Mouse (Mus musculus): ENCODE measurements around the gene Rnf8.

Gene Rnf8

DNA sequence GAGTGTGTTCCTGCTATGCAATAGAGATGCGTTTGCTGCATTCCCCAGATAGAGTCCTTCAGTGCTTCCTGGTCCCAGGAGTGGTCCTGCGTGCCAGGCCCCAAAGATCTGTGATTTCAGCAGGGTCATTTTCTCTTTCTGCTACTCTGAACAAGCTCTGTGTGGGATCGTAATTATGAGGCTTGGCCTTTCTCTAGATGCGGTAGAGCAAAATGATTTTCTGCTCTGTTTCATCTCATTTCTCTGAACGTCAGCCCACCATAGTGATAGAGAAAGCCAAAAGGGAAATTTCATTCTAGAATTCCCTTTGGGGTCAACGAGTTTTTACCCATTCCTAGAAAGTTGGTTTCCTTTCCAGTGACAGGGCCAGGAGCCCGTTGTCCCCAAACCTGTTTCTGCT is 67.7 kb downstream of the Rnf8 start:
- no peak for DNase-seq

DNA sequence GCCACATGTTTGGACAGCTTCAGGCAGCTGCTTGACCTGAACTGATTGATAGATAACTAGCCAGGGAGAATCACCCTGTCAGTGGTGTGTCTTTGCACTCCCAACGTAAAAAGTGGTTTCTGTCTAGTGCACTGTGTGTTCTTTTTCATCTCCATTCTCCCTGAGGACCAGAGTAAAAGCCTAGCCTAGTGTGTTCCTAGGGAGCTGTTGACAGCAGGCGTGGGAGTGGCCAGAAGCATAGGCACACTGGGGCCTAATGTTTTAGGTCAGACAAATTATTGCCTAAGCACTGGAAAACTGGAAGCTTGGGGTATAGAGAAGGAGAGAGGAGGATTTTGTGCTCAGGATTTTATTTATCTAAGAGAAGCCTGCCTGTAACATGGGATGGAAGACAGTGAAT is 68.5 kb downstream of the Rnf8 start:
- DNase-seq = no peak

DNA sequence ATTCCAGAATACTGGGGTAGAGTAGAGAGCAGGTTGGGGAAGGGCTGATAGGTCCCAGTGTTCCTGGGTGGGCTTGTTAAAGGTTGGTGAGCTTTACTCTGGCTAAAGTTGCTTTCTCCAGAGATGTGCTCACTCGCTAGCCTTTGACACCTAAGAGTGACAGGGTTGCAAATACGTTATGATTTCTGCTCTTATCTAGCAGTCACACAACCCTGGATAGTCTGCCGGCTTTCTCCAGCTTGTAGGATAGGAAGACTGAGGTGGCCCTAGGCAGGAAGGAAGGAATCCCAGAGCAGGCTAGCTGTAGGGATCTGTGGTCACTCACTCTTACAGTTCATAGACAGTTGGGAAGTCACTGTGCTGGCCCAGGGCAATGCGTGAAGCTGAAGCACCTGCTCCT is 69.7 kb downstream of the Rnf8 start:
- no peak for DNase-seq

DNA sequence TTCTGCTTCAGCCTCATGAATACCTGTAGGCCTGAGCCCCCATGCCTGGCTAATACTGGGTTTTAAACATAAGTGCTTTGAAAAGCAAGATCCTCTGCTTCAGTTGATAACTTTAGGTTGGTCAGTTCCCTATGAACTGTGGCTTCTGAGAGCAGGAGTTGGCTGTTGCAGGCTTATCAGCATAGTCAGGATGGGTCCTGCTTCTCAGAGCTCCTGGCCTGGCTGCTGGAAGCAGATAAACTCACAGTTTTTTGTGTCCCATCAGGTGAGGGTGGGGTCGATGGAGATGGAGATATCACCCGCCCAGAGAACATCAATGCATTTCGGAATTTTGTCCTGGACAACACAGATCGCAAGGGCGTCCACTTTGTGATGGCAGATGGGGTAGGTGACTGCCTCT is 72.2 kb downstream of the Rnf8 start:
- no peak for DNase-seq

- peak; percentile 40 to 54 for DNase-seq
Observed at GRCm38 (mm10) chr17:29687373-29687772, 72.8 kb downstream of the Rnf8 start.

- peak; percentile 89 to 91 for DNase-seq
Observed at GRCm38 (mm10) chr17:29688610-29689009, 74.0 kb downstream of the Rnf8 start.

GRCm38 (mm10) chr17:29690257-29690656 is 75.7 kb downstream of the Rnf8 start:
- DNase-seq = no peak

GRCm38 (mm10) chr17:29692827-29693226 is 78.2 kb downstream of the Rnf8 start:
- DNase-seq = no peak

DNA sequence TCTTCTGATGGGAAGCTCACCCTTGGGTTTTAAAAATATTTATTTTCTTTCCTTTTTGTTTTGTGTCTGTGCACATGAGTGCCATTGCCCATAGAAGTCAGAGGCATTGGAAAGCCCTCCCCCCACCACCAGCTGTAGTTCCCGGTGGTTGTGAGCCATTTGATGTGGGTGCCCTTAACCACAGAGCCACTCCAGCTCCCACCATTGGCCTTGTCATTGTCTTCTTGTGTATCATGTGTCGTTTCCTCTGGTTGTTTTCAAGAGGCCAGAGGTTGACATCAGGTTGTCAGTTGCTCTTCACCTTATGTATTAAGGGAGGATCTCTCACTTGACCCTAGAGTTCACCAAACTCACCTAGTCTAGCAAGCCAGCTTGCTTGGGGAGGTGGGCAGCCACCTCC is 79.0 kb downstream of the Rnf8 start:
- DNase-seq = no peak

DNA sequence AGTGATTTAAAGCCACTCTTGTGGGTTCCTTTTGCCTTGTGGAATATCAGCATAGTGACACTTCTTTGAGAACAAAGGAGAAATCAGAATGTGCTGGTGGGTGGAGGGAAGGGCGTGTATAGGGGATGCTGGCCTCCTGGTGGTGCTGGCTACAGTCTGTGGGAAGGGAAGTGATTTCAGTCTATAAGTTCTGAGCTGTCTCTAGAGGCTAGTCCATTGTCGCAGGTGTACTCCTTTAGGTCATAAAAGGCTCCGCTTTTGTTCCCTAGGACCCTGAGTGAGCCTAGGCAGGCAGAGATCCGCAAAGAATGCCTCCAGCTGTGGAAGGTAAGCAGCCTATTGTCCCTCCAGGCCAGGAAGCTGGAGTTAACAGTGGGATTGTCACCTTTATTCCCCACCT is 79.9 kb downstream of the Rnf8 start:
- DNase-seq = no peak

Measured in cerebellum, postnatal 10 days (tissue).